Mouse (Mus musculus): ENCODE measurements around the gene Gja10.

Gene Gja10

GRCm38 (mm10) chr4:32602660-32603059 lies at the start of gene Gja10:
TSS of gene Gja10 (minus strand) at chr4:32602760.
- no peak for DNase-seq (ENCODE audit: low spot score in 2 of 2)

- no peak for DNase-seq (ENCODE audit: low spot score in 2 of 2)
These were observed 49.1 kb upstream of the Gja10 start for GRCm38 (mm10) chr4:32651669-32652068.

GRCm38 (mm10) chr4:32621637-32622036 lies 19.1 kb upstream of the Gja10 start:
- DNase-seq (ENCODE audit: low spot score in 2 of 2): no peak

GRCm38 (mm10) chr4:32615034-32615881 lies 12.7 kb upstream of the Gja10 start, which contains the start of gene Casp8ap2:
TSS of gene Casp8ap2 (plus strand) at chr4:32615451.
- DNase-seq (ENCODE audit: low spot score in 2 of 2): peak; percentile 96

GRCm38 (mm10) chr4:32601135-32601534 lies 1.4 kb downstream of the Gja10 start:
- peak in 1 of 2 experiments; percentile 9 for DNase-seq (ENCODE audit: low spot score in 2 of 2)

GRCm38 (mm10) chr4:32588237-32588636 lies 14.3 kb downstream of the Gja10 start:
- DNase-seq (ENCODE audit: low spot score in 2 of 2): no peak

GRCm38 (mm10) chr4:32587543-32587942 lies 15.0 kb downstream of the Gja10 start:
- no peak for DNase-seq (ENCODE audit: low spot score in 2 of 2)

- peak in 1 of 2 experiments; percentile 50 for DNase-seq (ENCODE audit: low spot score in 2 of 2)
These were observed 16.0 kb downstream of the Gja10 start for GRCm38 (mm10) chr4:32586596-32586995.

GRCm38 (mm10) chr4:32584181-32584580 lies 18.4 kb downstream of the Gja10 start:
- DNase-seq (ENCODE audit: low spot score in 2 of 2): no peak

GRCm38 (mm10) chr4:32579850-32580249 lies 22.7 kb downstream of the Gja10 start:
- DNase-seq (ENCODE audit: low spot score in 2 of 2): no peak

GRCm38 (mm10) chr4:32575165-32575564 lies 27.4 kb downstream of the Gja10 start:
- no peak for DNase-seq (ENCODE audit: low spot score in 2 of 2)

- DNase-seq (ENCODE audit: low spot score in 2 of 2): no peak
These were observed 28.0 kb downstream of the Gja10 start for GRCm38 (mm10) chr4:32574604-32575003.

- DNase-seq (ENCODE audit: low spot score in 2 of 2): no peak
These were observed 29.0 kb downstream of the Gja10 start for GRCm38 (mm10) chr4:32573586-32573985.

- peak in 1 of 2 experiments; percentile 38 for DNase-seq (ENCODE audit: low spot score in 2 of 2)
These were observed 30.4 kb downstream of the Gja10 start for GRCm38 (mm10) chr4:32572118-32572517.

GRCm38 (mm10) chr4:32571441-32571840 lies 31.1 kb downstream of the Gja10 start:
- DNase-seq (ENCODE audit: low spot score in 2 of 2): no peak

- DNase-seq (ENCODE audit: low spot score in 2 of 2): no peak
These were observed 31.6 kb downstream of the Gja10 start for GRCm38 (mm10) chr4:32570939-32571317.

GRCm38 (mm10) chr4:32569995-32570938 lies 32.3 kb downstream of the Gja10 start:
- peak in 1 of 2 experiments; percentile 14 for DNase-seq (ENCODE audit: low spot score in 2 of 2)

GRCm38 (mm10) chr4:32569054-32569453 lies 33.5 kb downstream of the Gja10 start:
- no peak for DNase-seq (ENCODE audit: low spot score in 2 of 2)

- DNase-seq (ENCODE audit: low spot score in 2 of 2): no peak
These were observed 37.6 kb downstream of the Gja10 start for GRCm38 (mm10) chr4:32564918-32565317.

GRCm38 (mm10) chr4:32564416-32564815 lies 38.1 kb downstream of the Gja10 start:
- no peak for DNase-seq (ENCODE audit: low spot score in 2 of 2)

- no peak for DNase-seq (ENCODE audit: low spot score in 2 of 2)
These were observed 40.0 kb downstream of the Gja10 start for GRCm38 (mm10) chr4:32562319-32563115.

All from cerebellum, postnatal 4 days (tissue).